Mouse (Mus musculus): Measurements from ENCODE around the gene Gm6685. TPM values are rescaled to one million over a fixed set of nuclear protein-coding genes. Genes with fewer than 3 reads are reported as not detected.
"Not testable (repeated sequence)": the region's sequence is repeated elsewhere in the genome, so short reads cannot be mapped to it uniquely, and the experiment has no call there.

Gm6685 gene
- polyA plus RNA-seq (2012; fragmentation: generic; extraction: Trizol) = 5.1 TPM

- H3K27me3 ChIP-seq (ENCODE audit: control insufficient read depth, insufficient read depth, insufficient read length); H3ac ChIP-seq (ENCODE audit: control insufficient read depth, insufficient read length); H3K4me2 ChIP-seq (ENCODE audit: low read depth); H3K79me2 ChIP-seq (ENCODE audit: control insufficient read depth, insufficient read depth); H3K36me3 ChIP-seq (ENCODE audit: control insufficient read depth, insufficient read depth): not testable (repeated sequence)
- H3K4me3 ChIP-seq = peak within 1 kb of the TSS; percentile 21
Measured at GRCm38 (mm10) chr11:28339224-28340150, at the start of gene Gm6685. Gm6685 (minus strand) TSS chr11:28339867.

- no peaks in the 10 kb centered on the region for H3K79me2 ChIP-seq (ENCODE audit: control insufficient read depth, insufficient read depth)
- H3K27me3 ChIP-seq (ENCODE audit: control insufficient read depth, insufficient read depth, insufficient read length) = no peaks in the 10 kb centered on the region
- H3K36me3 ChIP-seq (ENCODE audit: control insufficient read depth, insufficient read depth) = no peaks in the 10 kb centered on the region
- TF ChIP-seq POLR2AphosphoS2 (IDR thresholded peaks at IDR 0.05; ENCODE audit: insufficient read length, low read depth) (no peak), USF1 (IDR thresholded peaks at IDR 0.05; ENCODE audit: low read depth) (no peak), TCF12 (IDR thresholded peaks at IDR 0.05; ENCODE audit: insufficient read depth, poor library complexity, severe bottlenecking) (no peak), POLR2A (IDR thresholded peaks at IDR 0.05; ENCODE audit: insufficient read length, low read depth) (no peak), MYOD1 (IDR thresholded peaks at IDR 0.05; ENCODE audit: control insufficient read depth in 1 of 3, insufficient read length in 2 of 3, low read depth in 2 of 3) (no peak), CEBPB (IDR thresholded peaks at IDR 0.05; ENCODE audit: insufficient read depth, poor library complexity, severe bottlenecking) (no peak), E2F4 (IDR thresholded peaks at IDR 0.05; ENCODE audit: insufficient read depth) (no peak), TCF3 (IDR thresholded peaks at IDR 0.05; ENCODE audit: insufficient read length, low read depth) (no peak), SRF (IDR thresholded peaks at IDR 0.05; ENCODE audit: control insufficient read depth, insufficient read length, low read depth) (no peak)
- H3K4me2 ChIP-seq (ENCODE audit: low read depth) = no peak overlapping the region
- H3ac ChIP-seq (ENCODE audit: control insufficient read depth, insufficient read length) = no peak overlapping the region
- no peak overlapping the region for H3K4me3 ChIP-seq
Measured at GRCm38 (mm10) chr11:28375891-28376290, 36.2 kb upstream of the Gm6685 start.

- TF ChIP-seq MYOG (IDR thresholded peaks at IDR 0.05; ENCODE audit: control insufficient read depth in 1 of 3, insufficient read depth in 1 of 3, insufficient read length in 2 of 3, low read depth in 2 of 3) (no peak), CEBPB (IDR thresholded peaks at IDR 0.05; ENCODE audit: insufficient read depth, poor library complexity, severe bottlenecking) (no peak), MAX (IDR thresholded peaks at IDR 0.05; ENCODE audit: low read depth) (no peak), REST (IDR thresholded peaks at IDR 0.05; ENCODE audit: insufficient read depth, insufficient read length) (no peak), TCF12 (IDR thresholded peaks at IDR 0.05; ENCODE audit: insufficient read depth, poor library complexity, severe bottlenecking) (no peak), USF1 (IDR thresholded peaks at IDR 0.05; ENCODE audit: low read depth) (no peak), TCF3 (IDR thresholded peaks at IDR 0.05; ENCODE audit: insufficient read length, low read depth) (no peak), MYOD1 (IDR thresholded peaks at IDR 0.05; ENCODE audit: control insufficient read depth in 1 of 3, insufficient read length in 2 of 3, low read depth in 2 of 3) (no peak)
- Histone ChIP-seq H3ac (ENCODE audit: control insufficient read depth, insufficient read length) (no peak overlapping the region), H3K36me3 (ENCODE audit: control insufficient read depth, insufficient read depth) (no peaks in the 10 kb centered on the region), H3K4me2 (ENCODE audit: low read depth) (no peak overlapping the region), H3K27me3 (ENCODE audit: control insufficient read depth, insufficient read depth, insufficient read length) (no peaks in the 10 kb centered on the region), H3K79me2 (ENCODE audit: control insufficient read depth, insufficient read depth) (no peaks in the 10 kb centered on the region), H3K4me3 (no peak overlapping the region)
Measured at GRCm38 (mm10) chr11:28374636-28375035, 35.0 kb upstream of the Gm6685 start.

- H3K27me3 ChIP-seq (ENCODE audit: control insufficient read depth, insufficient read depth, insufficient read length); H3ac ChIP-seq (ENCODE audit: control insufficient read depth, insufficient read length); H3K4me3 ChIP-seq; H3K4me2 ChIP-seq (ENCODE audit: low read depth); H3K36me3 ChIP-seq (ENCODE audit: control insufficient read depth, insufficient read depth); H3K79me2 ChIP-seq (ENCODE audit: control insufficient read depth, insufficient read depth): not testable (repeated sequence)
Measured at GRCm38 (mm10) chr11:28371381-28371780, 31.7 kb upstream of the Gm6685 start.

- Histone ChIP-seq H3K4me2 (ENCODE audit: low read depth) (no peak overlapping the region), H3ac (ENCODE audit: control insufficient read depth, insufficient read length) (no peak overlapping the region), H3K36me3 (ENCODE audit: control insufficient read depth, insufficient read depth) (no peaks in the 10 kb centered on the region), H3K27me3 (ENCODE audit: control insufficient read depth, insufficient read depth, insufficient read length) (no peaks in the 10 kb centered on the region), H3K79me2 (ENCODE audit: control insufficient read depth, insufficient read depth) (no peaks in the 10 kb centered on the region), H3K4me3 (no peak overlapping the region)
- TF ChIP-seq USF1 (IDR thresholded peaks at IDR 0.05; ENCODE audit: low read depth) (no peak), POLR2AphosphoS2 (IDR thresholded peaks at IDR 0.05; ENCODE audit: insufficient read length, low read depth) (no peak), CEBPB (IDR thresholded peaks at IDR 0.05; ENCODE audit: insufficient read depth, poor library complexity, severe bottlenecking) (no peak), TCF12 (IDR thresholded peaks at IDR 0.05; ENCODE audit: insufficient read depth, poor library complexity, severe bottlenecking) (no peak), POLR2A (IDR thresholded peaks at IDR 0.05; ENCODE audit: insufficient read length, low read depth) (no peak), SRF (IDR thresholded peaks at IDR 0.05; ENCODE audit: control insufficient read depth, insufficient read length, low read depth) (no peak), REST (IDR thresholded peaks at IDR 0.05; ENCODE audit: insufficient read depth, insufficient read length) (no peak), MYOG (IDR thresholded peaks at IDR 0.05; ENCODE audit: control insufficient read depth in 1 of 3, insufficient read depth in 1 of 3, insufficient read length in 2 of 3, low read depth in 2 of 3) (no peak), E2F4 (IDR thresholded peaks at IDR 0.05; ENCODE audit: insufficient read depth) (no peak), MYOD1 (IDR thresholded peaks at IDR 0.05; ENCODE audit: control insufficient read depth in 1 of 3, insufficient read length in 2 of 3, low read depth in 2 of 3) (no peak), TCF3 (IDR thresholded peaks at IDR 0.05; ENCODE audit: insufficient read length, low read depth) (no peak), MAX (IDR thresholded peaks at IDR 0.05; ENCODE audit: low read depth) (no peak)
Measured at GRCm38 (mm10) chr11:28365929-28366244, 26.2 kb upstream of the Gm6685 start.
